Mouse (Mus musculus) ES-E14 (cell line): ENCODE data around the gene Ldb2.

Source experiments
- CHD2 ChIP-seq: IDR thresholded peaks from 2 replicates; pipeline ENCODE4 v1.6.1; 2014; ENCODE audit warnings: mild to moderate bottlenecking, low read depth, low read length, inconsistent platforms
- HCFC1 ChIP-seq: IDR thresholded peaks from 2 replicates; pipeline ENCODE4 v1.6.1; 2012; ENCODE audit warnings: low read length, inconsistent platforms, borderline replicate concordance; ENCODE audit not compliant: insufficient read depth
- MAFK ChIP-seq: IDR thresholded peaks from 2 replicates; pipeline ENCODE4 v1.6.1; 2014; ENCODE audit warnings: mild to moderate bottlenecking, low read depth, low read length, inconsistent platforms; ENCODE audit not compliant: insufficient read depth
- ZC3H11A ChIP-seq: IDR thresholded peaks from 2 replicates; pipeline ENCODE4 v1.6.1; 2012; ENCODE audit warnings: low read depth, mild to moderate bottlenecking, inconsistent platforms, low read length, borderline replicate concordance
- ZNF384 ChIP-seq: IDR thresholded peaks from 2 replicates; pipeline ENCODE4 v1.6.1; 2012; ENCODE audit warnings: low read depth, low read length, inconsistent platforms

DNA sequence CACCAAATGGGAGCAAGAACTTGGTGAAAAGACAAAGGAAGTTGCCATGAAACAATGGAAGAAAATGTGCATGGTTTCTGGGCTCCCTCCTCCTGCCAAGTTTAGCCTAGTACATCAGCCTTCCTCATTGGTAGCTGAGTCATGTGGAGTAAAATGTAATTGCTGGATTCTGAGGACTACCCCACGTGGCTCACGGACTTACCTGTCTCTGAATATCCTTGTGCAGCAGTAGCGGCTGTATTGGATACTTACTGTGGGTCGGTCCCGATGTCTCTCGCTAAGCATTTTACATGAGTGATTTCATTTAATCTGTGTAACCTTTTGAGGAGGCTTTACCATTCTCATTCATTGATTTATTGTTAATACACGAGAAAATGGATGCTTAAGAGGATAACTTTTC is 183.8 kb downstream of the Ldb2 start:
- TF ChIP-seq HCFC1, result no peak
- TF ChIP-seq ZC3H11A, result no peak
- TF ChIP-seq MAFK, result no peak
- no peak for TF ChIP-seq CHD2
- TF ChIP-seq ZNF384, result no peak
